Mouse (Mus musculus) A20 (cell line): ENCODE data around the gene Odc1.

Experiments
- DNase-seq: peaks from one replicate; pipeline ENCODE4 v3.0.0-alpha.2; 2011; ENCODE audit warnings: low read depth, low spot score

Gene Odc1

GRCm38 (mm10) chr12:17586011-17586410 is 41.4 kb downstream of the Odc1 start:
- no peak for DNase-seq

GRCm38 (mm10) chr12:17588436-17588835 is 43.8 kb downstream of the Odc1 start:
- no peak for DNase-seq

- DNase-seq = no peak
These were observed 44.5 kb downstream of the Odc1 start for GRCm38 (mm10) chr12:17588906-17589612.

GRCm38 (mm10) chr12:17591249-17591648 is 46.7 kb downstream of the Odc1 start:
- no peak for DNase-seq

- DNase-seq = no peak
These were observed 49.4 kb downstream of the Odc1 start for GRCm38 (mm10) chr12:17593956-17594355.

GRCm38 (mm10) chr12:17594701-17595100 is 50.1 kb downstream of the Odc1 start:
- DNase-seq = no peak

GRCm38 (mm10) chr12:17595166-17595565 is 50.6 kb downstream of the Odc1 start:
- DNase-seq = no peak
